Mouse (Mus musculus) heart, adult 8-10 months (tissue): ENCODE results near the gene Tns1. TPM values are rescaled to one million over a fixed set of nuclear protein-coding genes. Genes with fewer than 3 reads are reported as not detected.

Source experiments
- DNase-seq: peaks from one replicate; pipeline ENCODE4 v3.0.0; 2022; ENCODE audit warnings: low spot score
- total RNA-seq, 4 experiments: library from RNA; stranded (reverse); gene quantifications; 2 replicates each; pipeline ENCODE4 v1.2.4; 2022

Gene Tns1
- total RNA-seq, 4 experiments from 2014 or later: 733 to 828 (median 798) TPM

DNA sequence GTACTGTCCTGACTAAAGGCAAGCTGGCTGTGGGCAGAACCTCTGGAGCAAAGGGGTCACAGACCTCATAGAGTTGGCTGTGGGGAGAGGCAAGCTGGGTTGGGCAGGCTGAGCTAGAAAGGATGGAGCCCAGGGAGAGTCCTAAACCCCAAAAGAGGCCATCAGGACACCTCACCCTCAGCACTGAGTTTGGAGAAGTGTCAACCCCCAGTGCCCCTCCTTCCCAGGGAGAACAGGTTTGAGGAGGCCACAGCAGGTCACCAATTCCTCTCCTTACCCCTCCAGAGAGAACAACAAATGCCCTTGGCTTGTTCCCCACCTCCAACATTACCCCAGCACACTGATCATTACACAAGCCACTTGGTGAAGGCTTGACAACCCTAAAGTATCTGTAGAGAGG lies 90.0 kb downstream of the Tns1 start:
- DNase-seq: no peak

DNA sequence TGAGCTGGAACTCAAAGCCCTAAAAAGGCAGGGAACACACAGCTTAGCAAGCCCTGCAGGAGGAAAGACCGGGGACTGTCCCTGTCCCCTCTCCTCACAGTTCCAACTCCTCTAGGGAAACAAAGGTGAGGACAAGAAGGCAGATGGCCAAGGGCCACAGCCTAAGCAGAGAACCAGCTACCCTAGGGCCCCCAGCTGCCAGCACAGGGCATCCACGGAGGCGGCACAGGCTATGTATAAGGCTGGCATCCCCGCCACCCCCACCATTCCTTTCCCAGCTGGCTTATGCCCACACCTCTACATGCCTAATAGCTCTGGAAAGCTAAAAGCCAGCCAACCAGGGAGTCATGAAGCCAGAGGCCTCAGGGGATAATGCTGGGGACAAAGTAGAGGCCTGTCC lies 90.8 kb downstream of the Tns1 start:
- DNase-seq: no peak

DNA sequence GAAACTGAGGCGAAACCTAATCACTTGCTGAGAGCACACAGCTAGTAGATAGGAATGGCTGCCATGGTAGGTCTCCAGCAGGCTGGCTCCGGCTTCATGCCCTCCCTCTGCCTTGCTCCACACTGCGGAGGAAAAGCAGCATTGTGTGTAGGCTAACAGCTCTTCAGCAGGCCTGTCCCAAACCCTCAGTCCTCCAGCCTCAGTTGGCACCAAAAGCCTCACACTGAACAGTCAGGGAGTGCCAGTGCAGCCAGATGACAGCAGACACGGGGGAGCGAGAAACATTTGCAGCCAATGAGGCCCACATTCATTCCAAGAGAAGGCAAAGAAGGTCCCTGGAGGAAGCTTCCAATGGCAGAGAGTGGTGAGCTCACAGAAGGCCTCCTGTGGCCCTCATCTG lies 91.3 kb downstream of the Tns1 start:
- no peak for DNase-seq

DNA sequence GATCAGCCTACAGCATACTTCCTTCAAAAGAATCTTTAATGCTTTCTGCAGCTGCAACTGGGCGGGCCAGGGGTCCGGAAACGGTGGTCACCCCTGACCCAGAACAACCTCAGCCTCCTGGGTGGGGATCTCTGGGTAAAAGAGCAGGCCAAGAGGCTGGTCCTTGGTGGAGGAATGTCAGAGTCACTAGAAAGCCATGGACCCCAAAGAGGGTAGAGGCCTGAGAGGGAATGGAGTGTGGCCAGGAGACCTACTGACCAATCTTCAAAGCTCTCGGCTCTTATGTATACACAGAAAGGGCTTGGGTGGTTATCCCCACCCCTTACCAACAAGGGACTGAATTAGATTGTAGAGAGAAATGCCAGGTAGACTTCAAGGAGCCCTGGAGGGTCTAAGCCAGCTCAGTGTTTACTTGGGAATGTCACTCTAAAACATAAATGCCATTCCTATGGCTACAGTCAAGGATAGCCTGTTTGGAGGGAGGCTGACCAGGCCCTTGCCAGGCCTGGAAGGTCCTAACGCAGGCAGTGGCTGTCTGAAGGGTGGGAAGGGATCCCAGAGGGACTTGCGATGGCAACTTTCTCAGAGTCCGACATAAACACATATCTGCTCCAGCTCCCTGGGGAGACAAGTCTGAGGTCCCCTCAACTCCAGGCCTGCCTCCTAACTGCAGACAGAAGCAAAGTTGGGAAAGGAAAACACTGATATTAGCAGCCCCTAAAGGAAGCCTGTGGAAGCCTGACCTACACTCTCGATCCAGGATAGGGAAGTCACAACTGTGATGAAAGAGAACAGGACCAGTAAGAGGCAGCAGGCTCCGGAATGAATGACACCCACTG lies 92.3 kb downstream of the Tns1 start:
- DNase-seq: peak; percentile 88

DNA sequence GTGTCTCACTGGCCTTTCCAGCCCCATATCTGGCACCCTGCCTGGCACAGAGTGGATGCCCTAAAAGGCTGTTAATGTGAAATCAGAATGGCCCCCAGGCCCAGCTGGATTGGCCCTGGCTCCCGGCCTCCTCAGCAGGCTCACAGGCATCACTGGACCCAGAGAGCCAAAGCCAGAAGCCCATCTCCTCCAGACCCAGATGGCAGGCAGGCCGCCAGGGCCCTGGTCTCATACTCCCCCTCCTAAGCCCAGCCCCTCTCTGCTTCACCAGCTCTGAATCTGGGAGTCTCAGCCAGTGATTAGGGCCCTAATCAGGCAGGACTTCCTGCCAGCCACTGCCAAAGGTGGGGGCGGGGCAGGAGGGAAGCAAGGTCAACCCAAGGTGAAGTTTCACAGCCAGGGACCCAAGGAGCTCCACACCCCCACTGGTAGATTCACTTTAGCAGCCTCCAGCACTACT lies 93.3 kb downstream of the Tns1 start:
- peak; percentile 89 for DNase-seq

DNA sequence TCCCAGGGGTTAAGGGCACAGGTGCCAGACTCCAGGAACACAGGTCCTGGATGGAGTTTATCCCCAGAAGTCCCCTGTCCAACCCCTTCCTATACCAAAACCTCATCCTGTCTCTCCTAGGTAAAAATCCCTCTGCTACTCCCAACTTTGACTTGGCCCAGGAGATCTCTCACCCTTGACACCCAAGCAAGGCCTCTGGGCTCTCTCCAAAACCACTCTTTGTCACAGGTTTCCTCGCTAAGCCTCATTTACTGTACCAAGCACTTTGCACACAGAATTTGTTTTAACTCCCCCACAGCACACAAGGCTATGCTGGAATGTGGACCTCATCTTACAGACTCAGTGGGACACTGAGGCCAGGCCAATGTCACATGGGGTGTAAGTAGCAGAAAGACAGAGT lies 94.0 kb downstream of the Tns1 start:
- DNase-seq: no peak

DNA sequence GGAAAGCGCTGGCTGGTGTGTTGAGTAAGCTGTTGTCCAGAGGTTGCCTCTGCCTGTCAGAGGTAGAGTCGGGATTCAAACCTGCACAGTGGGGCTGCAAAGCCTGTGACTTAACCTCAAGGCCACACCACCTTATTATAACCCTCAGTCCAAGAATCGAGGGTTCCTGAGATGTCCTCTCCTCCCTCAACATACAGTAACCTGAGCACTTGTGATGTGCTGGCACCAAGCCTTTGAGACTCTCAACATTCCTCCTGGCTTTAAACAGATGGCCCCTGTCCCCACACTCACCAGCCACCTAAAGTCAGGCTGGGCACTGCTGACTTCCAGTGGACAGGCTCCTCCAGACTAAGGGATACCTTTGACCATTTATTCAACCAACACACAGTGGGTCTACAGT lies 94.6 kb downstream of the Tns1 start:
- DNase-seq: no peak

DNA sequence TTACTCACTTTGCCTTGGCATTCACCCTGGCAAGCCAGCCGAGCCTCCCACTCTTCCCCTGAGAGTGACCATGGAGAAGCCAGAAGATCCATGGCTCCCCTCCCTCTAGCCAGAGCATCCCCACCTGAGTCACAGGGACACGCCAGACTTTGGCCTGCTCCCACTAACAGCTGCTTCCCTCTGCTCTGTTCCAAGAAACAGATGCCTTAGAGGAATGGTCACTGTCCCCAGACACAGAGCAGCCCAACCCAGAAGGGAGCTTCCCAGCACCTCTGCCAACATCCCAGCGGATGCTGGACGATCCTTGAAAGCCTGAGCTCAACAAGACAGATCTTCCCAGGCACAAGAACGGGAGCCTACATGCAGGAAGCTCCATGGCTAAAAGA lies 95.4 kb downstream of the Tns1 start:
- DNase-seq: peak; percentile 82

DNA sequence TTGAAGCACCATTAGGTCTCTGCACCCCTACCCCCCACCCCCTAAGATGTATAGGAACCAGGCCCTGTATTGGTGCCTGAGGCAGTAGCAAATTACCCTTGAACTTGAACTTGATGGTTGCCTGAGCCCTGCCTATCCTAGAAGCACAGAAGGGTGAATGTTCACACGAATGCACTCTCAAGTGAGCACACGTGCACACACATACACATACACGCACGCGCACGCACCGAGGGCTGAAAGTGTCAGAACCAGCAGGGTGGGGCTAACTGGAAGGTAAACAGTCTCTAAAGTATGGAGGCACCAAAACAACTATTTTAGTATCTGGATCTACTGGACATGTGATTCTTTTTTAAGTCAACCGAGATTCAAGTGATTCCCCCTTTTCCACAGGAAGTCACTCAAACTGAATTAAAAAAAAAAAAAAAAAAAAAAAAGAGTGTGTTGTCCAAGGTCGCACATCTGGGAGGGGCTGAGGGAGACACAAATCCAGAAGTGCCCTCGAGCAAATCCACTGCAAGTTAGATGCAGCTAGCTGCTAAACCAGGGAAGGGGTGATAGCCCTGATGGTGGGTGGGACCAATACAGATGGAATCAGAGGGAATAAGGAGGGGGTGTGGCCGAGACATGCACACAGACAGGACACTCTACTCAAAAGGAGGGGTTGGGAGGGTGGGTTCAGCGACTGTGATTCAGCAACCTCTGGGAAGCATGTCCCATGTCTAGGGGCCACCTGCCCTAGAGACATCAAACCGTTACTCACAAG lies 96.0 kb downstream of the Tns1 start:
- no peak for DNase-seq

DNA sequence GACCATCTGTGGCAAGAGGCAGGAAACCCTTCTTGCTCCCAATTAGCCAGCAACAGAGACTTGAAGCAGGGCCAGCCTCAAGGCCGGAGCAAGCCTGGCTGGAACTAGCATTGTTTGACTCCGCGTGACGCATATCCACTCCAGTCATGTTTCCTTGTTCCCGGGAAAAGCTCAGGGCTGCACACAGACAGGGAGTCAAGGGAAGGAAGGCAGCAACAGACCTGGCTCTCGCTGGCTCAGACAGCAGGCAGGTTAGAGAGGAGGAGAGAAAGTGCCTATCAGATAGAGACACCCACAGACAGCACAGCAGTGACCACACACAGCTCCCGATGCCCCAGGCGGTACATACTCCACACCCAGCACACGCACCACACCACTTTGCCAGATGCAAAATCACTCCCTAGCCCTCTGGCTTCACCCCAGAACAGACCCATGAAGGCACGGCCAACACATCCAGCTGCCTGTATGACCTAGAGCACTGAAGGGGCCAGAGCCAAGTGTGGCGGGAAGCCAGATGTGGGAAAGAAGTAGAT lies 96.6 kb downstream of the Tns1 start:
- peak; percentile 92 for DNase-seq

DNA sequence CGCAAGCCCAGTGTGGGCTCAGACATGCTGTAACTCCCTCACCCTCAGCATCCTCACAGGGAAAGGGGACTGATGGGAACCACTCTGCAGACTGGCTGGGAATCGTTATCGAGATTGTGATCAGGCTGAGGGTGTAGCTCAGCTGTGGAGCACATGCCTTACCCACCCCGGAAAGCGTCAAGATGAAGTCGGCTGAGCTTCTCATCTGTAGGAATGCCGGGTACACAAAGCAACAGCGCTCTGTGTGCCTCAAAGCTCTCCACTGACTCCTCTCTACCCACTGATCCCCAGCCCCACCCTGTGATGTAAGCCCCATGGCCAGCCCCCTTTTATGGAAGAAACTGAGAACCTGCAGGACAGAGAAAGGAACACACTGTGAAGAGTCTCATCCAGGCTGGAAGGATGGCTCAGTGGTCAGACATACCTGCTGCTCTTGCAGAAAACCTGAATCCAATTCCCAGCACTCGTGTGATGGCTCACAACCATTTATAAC lies 97.5 kb downstream of the Tns1 start:
- no peak for DNase-seq

DNA sequence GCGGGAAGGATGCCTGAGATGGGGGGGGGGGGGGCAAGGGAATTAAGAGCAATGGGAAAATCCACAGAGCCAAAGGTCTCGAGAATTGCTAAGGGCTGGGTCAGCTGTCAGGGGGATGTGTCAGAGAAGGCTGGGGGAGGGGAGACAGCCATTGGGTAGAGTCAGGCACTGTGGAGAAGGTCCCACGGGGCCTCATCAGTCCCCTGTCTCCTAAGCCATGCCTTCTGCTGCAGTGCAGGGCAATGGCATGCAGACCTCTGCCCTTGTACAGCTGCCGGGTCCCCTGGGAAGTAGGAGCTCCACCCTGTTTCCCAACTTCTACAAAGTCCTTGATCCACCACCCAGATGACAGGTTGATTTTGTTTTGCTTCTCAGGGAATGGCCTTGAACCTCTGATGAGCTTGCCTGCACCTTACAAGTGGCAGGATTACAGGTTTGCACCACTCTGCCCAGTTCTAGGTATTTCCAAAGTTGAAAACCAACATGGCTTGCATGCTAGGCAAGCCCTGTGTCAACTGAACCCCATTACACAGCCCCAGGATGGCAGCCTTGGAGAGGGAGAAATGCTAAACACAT lies 98.5 kb downstream of the Tns1 start:
- no peak for DNase-seq

DNA sequence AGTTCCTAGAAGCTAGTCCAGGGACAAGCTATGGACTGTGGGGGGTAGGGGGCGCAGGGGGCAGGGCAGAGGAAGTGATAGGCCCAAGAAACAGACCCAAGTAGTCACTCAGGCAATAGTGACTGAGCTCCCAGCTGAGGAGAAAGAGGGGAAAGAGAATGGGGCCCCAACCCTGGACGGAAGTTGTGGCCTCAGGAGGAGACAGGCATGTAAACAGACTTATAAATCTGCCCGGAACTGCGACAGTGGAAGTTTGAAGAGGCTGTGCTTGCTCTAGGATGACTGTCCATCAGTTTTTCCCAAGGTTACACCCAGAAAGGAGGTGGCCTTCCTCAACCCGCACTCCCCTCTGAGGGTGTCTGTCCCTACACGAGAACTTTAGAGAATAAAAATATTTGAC lies 99.0 kb downstream of the Tns1 start:
- DNase-seq: no peak

DNA sequence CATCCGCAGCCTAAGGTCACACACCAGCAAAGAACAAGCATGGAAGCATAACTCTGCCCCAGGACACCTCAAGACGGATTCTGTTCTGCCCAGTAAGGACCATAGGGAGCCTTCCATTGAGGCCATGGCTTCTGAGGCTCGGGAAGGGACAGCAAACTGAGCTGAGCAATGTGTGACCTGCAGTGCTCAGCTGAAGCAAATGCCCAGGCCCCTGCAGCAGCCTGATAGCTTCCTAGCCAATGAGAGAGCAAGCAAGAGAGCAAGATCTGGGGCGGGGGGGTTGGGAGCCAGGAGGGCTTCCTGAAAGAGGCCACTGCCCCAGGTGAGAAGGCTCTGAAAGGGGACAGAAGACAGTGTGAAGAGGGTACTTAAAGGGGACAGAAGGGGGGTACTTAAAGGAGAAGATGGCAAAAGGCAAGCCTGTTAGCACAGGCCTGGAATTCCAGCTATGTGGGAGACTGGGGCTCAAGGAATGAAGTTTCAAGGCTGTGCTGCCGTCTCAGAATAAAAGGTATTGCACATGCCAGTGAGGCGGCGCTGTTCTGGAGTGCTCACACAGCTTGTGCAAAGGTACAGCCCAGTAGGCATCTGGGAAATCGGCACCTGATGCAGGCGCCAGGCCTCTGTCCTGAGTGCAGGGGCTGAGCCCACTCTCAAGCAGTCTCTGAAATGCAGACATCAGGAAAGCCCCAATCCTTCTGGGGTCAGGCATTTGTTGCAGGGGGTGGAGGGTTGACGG lies 99.6 kb downstream of the Tns1 start:
- no peak for DNase-seq

DNA sequence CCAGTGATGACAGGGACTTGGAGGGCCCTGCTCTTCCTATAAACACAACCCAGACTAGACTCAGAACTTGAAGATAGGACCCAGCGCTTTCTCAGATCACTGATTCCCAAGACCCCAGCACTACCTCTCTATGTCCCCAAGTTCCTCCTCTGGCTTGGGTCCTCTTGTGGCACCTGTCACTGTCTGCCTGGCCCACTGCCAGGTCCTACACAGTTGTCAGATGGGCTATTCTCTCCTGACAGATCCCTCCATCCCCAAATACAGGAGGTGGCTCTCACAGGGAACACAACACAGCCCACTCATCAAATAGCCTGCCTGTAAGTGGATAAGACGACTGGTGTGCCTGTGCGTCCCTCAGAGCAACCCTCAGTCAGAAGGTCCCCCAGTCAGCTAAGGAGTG lies 101.3 kb downstream of the Tns1 start:
- no peak for DNase-seq

DNA sequence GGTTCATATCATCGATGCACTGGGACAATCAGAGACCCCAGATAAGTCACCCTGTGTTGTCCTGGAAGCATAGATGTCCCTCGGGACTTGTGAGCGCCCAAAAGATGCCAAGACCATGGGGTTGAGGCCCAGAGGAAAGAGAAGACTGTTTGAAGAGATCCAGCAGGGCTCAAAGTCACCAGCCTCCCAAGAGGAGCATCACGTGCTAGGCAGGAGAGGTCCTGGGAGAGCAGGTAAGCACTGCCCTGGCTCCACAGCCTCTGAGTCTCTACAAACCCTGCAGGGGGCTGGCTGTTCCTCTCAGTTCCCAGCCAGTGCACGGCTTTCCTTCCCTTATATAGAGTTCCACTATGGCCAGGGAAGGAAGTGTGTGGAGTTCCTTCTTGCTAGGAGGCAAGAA lies 101.7 kb downstream of the Tns1 start:
- DNase-seq: no peak

DNA sequence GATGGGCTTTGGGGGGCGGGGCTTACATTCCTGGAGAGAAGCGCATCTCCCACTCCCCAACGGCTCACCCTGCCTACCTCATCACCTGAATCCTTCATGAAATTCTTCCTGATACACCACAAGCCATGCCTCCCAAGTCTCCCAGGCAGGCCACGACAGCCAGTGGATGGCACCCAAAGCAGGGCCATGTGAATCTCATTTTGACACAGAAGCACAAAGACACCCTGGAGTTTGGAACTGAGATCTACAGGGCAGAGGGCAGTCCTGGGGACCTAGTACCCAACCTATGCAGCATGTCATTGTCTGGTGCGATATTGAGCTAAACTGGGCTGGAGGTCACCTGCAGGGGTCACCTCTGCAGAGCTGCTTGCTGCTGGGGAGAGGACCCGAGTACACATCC lies 104.0 kb downstream of the Tns1 start:
- DNase-seq: no peak

DNA sequence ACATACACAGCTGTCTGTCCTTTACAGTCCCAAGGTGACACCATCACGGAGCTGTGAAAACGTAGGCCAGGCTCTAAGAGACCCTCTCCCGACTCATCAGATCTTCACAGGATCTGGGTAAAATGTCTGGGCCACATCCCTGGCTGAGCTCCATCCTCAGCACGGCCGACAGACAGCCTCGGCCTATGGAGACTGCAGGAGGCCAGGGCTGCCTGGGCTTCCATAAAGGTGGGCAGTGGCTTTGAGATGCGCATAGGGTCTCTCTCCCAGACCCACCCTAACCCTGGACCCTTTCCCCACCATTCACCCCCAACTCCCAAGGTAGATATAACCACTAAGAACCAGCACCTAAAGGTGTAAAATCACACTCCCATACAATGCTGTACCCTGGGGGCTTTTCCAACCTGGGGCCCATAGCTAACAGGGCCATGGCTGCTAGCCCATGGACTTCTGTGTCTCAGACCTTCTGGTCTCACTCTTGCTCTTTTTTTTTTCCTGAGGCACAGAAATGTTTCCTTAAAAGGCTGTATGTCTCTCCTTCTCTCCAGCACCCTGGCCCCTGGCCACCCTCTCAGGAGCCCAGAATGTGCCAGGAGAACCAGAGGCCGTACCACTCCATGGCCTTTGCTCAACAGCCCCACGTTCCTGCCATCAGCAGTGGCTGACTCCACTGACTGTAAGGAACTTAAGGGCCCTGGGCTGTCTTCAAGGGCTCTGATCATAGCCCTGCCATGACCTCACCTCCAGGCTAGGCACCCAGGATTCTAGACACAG lies 106.7 kb downstream of the Tns1 start:
- peak; percentile 60 for DNase-seq

DNA sequence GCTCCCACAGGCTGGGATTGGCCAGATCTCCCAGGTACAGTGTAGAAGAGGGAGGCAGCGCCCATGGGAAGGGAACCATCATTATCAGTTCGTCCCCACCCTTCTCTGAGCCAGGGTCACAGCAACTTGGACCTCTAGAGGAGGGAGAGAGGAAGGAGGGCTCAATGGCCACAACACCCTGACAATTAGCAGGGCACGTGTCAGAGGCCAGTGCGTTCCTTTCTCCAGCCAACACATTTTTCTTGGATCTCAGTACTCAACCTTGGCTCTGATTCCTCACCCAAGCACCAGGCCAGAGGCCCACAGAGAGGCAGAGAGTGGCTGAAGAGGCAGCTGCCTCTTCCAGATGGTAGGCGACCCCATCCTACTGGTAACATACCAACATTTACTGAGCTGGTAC lies 107.6 kb downstream of the Tns1 start:
- DNase-seq: peak; percentile 75

DNA sequence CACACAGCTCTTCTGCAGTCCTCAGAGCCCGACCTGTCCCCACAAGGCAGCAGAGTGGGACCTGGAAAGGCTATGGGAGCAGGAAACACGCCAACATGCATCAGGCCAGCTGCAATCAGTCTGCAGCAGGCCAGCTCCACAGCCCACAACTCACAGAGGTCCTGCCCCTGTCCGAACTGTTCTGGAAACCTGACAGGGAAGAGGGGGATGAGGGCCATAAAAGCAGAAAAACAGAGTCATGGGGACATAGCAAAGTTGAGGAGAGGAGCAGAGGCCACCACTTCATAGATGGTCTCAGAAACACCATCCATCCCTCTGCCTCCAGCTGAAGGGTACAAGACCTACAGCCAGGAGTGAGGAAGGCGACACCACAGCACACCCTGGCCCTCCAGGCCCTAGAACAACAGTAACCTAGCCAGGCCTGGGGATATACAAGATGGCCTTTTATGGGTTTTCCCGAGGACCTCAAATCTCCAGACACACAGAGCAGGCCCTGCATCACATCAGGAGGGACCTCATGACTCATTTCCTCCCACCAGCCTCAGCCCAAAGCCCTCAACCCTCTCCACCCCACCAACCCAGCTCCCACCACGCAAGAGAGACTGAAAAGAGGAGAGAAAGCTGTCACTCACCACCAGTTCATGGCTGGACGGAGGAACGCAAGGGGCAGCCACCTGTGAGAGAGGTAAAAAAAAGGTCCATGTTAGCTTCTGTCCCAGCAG lies 108.6 kb downstream of the Tns1 start:
- DNase-seq: no peak
